Mouse (Mus musculus) adrenal gland (tissue): ENCODE data around the gene Syt15.

ENCODE experiments used
- intact Hi-C: fragments of 180-260 bp; cut with DNase I; formaldehyde crosslinking; loops from one replicate; pipeline ENCODE4 v1.15.1; 2025
- long read RNA-seq, 2 experiments: library from polyadenylated mRNA; unstranded; transcript quantifications; one replicate each; pipeline ENCODE4 v2.0.0; 2020; ENCODE audit warnings: borderline replicate concordance in 1 of 2; ENCODE audit not compliant: insufficient replicate concordance in 1 of 2

Syt15 gene
- long read RNA-seq, experiment 1 = 0 reads
- long read RNA-seq, experiment 2 = 0 reads

- intact Hi-C loops = no loop called here
Measured at GRCm38 (mm10) chr14:34219295-34219694, at the start of gene Syt15. Gene Syt15 (plus strand): TSS chr14:34219595.

- intact Hi-C loops = no loop called here
Measured at GRCm38 (mm10) chr14:34171107-34171506, 48.3 kb upstream of the Syt15 start.

GRCm38 (mm10) chr14:34179351-34179750 lies 40.0 kb upstream of the Syt15 start:
- intact Hi-C loops = no loop called here

DNA sequence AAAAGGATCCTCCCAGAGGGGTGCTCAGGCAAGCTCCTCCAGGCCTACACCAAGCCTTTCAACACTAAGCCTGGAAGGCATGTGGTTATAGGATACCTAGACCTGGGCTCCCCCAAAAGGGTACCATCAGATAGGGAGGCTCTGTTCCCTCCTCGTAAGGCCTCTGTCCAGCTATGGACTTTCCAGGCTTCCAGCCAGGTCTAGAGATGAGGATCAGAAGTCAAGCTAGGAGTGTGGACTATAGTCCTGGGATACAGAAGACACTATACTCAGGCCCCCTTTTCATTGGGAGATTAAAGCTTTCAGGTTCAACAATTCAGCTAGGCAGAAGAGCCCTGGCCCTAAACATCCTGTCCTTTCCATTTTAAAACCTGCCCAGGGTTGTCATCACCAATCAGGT lies 36.3 kb upstream of the Syt15 start:
- intact Hi-C loops = no loop called here

GRCm38 (mm10) chr14:34188629-34189028 lies 30.8 kb upstream of the Syt15 start:
- intact Hi-C loops = loop anchor here (2.0 kb wide), 1 partner anchor 174 kb away; no protein-coding TSS in a partner anchor

DNA sequence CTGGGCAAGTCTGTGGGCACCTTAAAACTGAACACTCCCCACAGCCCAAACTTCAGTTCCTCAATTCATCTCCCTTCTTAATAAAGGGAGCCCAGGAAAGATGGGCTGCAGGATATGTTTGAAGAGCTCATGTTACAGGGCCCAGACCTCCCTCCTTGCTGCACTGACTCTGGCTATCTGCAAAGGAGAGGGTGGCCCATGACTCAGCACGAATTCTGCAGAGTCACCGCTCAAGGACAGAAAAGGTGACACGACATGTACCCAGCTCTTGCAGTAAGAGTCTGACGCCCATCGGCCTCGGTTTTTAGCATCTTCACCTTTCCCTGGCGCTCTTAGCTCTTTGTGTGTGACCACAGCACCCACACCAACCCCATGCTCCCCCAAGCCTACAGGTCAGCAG lies 29.0 kb upstream of the Syt15 start:
- intact Hi-C loops = no loop called here

- intact Hi-C loops = no loop called here
Measured at GRCm38 (mm10) chr14:34193879-34194278, 25.5 kb upstream of the Syt15 start.

- intact Hi-C loops = loop anchor here (5.0 kb wide), 1 partner anchor 37 kb away; no protein-coding TSS in a partner anchor
Measured at GRCm38 (mm10) chr14:34195466-34195865, 23.9 kb upstream of the Syt15 start.

DNA sequence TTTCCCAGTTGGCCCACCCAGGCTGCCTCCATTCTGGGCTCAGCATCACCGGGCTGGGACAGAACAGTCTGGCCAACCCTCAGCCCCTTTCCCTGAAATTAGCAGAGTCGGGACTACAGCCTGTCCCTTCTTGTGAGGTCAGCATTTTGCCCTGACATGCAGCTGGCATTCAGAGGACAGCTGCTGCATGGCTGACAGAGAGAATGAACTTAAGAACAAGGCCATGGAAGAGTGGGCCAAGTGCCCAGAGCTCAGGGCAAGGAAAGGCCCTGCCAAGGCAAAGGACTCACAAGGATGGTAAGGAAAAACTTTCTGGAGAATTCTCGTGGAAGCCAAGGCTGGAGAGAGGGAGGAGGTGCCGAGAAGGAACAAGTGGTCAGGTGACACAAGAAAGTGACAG lies 22.7 kb upstream of the Syt15 start:
- intact Hi-C loops = loop anchor here (5.0 kb wide), 1 partner anchor 36 kb away; no protein-coding TSS in a partner anchor

DNA sequence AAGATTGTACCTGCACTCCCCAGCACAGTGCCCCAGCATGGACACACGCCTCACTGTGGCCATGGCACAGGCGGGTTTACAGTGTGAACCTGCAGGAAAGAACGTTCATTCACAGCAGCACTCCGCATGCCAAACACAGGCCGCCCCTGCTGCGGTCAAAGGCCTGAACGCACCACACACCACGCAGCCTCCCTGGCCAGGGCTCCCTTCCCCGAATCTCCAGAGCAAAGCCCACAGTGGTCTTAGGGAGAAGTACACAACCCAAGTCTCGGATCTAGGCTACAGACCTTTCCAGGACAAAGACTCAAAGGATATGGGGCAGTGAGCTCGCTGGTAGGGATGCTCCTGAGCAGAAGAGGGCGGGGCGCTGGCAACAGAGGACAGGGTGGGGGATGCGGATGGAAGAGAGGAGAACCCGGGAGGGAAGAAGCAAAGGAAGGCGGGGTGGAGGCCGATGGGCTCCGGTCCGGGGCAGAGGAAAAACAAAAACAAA lies 18.6 kb upstream of the Syt15 start:
- intact Hi-C loops = no loop called here

DNA sequence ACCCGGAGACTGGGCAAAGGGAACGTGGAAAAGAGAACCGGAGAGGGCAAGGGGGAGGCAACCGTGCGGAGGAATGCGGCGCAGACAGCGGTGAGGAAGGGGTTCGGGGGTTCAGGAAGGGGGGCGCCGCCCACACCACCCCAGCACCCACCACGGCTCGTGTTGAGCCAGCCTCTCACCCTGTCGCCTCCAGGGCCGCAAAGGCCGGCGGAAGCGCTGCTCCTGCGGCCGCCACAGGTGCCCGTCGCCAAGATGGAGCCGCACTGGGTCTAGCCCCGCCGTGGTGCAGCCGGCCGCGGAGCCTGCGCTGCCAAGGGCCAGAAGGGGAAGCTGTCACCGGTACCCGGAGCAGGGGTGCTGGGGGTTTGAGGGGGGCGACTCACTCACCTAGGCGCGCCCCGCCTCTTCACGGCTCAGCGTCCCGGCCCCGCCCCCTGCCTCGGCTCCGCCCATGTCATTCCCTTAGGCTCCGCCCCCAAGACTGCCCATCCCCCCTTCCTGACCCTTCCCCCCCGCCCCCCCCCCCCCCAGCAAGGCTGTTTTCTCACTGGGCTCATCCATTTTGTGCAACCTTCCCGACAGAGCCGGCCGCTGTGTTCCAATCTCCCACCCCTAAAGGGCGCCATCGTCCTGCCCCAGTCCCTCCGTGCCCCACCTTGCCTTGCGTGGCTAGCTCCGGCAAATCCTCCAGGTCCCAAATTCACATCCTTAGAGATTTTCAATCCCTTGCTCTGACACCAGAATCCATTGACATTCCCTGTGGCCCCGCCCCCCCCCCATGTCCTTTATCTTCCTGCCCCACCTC lies 18.0 kb upstream of the Syt15 start, which contains the start of gene Gprin2:
Gene Gprin2 (minus strand): TSS at position 423 of the 805 bp plus-strand sequence.
- intact Hi-C loops = no loop called here

DNA sequence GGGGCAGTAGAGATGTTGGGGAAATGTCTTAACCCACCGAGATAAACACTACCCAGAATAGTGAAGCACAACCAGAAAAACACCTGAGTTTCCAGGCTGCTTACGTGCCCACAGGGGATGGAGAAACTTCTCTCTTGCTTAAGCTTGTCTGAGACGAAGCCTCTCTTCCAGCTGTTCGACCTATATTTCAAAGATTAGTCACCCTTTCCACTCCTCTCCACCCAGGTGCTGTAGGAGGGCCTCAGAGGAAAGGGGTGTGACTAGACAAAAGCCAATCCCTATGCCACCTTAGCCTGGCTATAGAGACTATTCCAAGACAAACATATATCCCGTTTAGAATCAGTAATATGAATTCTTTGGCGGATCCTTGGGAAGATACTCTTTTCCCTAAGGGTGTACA lies 11.4 kb upstream of the Syt15 start:
- intact Hi-C loops = no loop called here

- intact Hi-C loops = no loop called here
Measured at GRCm38 (mm10) chr14:34208651-34209050, 10.7 kb upstream of the Syt15 start.

DNA sequence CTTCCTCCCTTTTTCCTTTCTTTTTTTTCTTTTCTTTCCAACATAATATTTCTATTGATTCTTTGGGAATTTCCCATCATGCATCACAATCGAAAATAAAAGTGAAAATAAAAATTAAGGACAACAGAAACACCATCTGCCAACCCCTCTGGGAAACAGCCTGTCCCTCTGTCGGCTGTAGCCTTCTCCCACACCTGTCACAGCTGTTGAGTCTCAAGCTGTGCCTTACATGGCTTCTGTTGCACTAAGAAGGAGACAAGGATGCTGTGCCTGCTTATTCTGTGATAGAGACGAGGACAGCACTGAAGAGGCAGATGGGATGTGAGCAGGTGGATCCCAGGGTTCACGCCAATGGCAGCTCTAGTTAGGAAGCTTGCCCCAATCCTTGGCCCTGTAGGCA lies 10.3 kb upstream of the Syt15 start:
- intact Hi-C loops = no loop called here

DNA sequence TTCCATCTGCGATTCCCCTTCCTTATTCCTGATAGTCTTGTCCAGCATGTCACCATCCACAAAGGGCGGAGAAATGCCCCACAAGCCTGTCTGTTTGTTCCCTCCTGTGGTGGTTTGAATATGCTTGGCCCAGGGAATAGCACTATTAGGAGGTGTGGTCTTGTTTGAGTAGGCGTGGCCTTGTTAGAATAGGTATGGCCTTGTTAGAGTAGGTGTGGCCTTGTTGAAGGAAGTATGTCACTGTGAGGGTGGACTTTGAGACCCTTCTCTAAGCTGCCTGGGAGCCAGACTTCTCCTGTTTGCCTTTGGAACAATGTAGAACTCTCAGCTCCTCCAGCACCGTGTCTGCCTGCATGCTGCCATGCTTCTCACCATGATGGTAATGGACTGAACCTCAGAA lies 9.5 kb upstream of the Syt15 start:
- intact Hi-C loops = no loop called here

GRCm38 (mm10) chr14:34215451-34216127 lies 3.8 kb upstream of the Syt15 start:
- intact Hi-C loops = no loop called here

DNA sequence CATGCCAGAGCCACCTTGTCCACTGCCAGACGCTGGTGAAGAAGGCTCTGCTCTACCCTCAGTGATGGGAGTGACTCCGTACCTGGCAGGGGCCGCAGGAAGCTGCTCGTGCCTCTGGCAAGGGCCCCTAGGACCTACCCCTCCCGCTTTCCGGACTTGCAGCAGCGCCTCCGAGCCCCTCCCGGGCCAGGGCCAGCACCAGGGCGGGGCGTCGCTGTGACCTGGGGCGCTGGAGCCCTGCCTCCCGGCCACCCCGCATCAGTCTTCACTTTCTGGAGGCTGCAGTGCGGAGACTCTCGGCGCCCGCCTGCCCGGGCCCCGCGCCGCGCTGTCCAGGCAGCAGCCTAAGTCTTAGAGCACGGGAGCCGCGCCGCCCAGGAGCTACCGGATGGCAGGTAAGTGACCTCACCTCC lies 397 bp downstream of the Syt15 start:
- intact Hi-C loops = no loop called here

DNA sequence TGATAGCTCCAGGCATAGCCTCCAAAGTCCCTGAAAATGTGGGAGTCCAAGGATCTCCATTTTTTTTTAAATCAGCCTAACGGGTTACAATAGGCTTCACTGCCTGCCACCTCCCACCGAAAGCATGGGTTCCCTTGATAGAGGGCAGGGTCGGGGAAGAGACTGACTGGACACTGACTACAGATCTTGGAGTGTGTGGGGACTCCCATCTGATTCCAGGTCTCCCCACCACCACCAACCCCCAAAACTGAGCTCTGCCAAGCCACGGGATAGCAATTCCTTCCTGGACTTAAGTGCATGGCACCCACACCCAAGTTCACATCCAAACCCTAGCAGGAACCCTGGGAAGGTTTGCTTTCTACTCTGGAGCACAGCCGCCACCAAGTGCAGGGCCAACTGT lies 1.0 kb downstream of the Syt15 start:
- intact Hi-C loops = no loop called here

DNA sequence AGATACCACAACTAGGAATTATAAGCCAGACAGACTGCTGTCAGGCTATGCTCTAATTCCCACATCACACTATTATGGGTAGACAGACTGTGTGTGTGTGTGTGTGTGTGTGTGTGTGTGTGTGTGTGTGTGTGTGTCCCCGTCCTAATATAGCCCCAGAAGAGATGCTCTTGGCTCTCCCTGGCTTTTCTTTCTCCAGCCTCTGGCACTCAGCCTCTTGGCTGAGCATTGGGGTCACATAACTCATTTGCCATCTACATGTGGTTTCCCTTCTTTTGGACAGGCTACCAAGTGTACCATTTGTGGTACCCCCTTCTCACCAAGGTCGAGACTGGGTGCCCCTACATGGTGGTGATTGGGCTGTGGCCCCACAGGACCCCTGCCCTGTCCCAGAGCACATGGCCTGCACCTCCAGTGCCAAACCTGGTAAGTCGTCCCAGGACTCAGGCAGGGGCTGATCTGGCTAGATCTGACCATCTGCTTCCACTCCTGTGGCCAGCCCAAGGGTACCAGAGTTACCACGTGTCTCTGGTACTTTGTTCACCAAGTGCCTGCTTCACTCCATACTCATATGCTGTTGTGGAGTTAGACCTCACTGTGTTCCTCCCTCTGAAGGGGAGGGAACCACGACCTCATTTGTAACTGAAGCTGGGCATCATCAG lies 2.2 kb downstream of the Syt15 start:
- intact Hi-C loops = no loop called here

GRCm38 (mm10) chr14:34223362-34223898 lies 4.0 kb downstream of the Syt15 start:
- intact Hi-C loops = no loop called here

DNA sequence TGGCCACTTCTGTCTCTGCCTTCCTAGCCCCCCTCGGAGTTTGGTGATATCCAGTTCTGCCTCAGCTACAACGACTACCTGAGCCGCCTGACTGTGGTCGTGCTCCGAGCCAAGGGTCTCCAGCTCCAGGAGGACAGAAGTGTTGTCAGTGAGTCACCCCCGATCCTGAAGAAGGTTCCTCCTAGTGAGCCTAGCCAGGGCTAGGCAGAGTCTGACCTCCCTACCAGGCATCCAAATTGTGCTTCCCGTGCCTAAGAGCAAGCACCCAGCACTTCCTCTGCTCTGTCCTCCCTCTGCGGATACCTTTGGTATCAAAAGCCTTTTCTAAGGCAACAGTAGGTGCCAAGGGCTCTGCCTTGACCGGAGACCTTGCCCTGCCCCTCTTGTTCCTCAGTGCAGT lies 6.6 kb downstream of the Syt15 start:
- intact Hi-C loops = no loop called here
